Mouse (Mus musculus) lung, postnatal 0 days (tissue): ENCODE measurements at regions not wholly inside any gene's neighbourhood (a gene's known extent, or its start where the extent isn't known, plus 50 kb on each side); places are given as distances from the start of the nearest gene placed in this dataset.

Experiments
- CTCF ChIP-seq: IDR thresholded peaks from 2 replicates; pipeline ENCODE4 v1.5.1; 2016; ENCODE audit warnings: antibody characterized with exemption, mild to moderate bottlenecking
- EP300 ChIP-seq: IDR thresholded peaks from 2 replicates; pipeline ENCODE4 v1.6.1; 2016; ENCODE audit warnings: antibody characterized with exemption, mild to moderate bottlenecking, control low read depth

GRCm38 (mm10) chr14:33712458-33712857, 123.5 kb downstream of the Ptpn20 start:
- TF ChIP-seq CTCF (no peak), EP300 (no peak)
